Mouse (Mus musculus) midbrain, embryonic 10.5 days (tissue): Measurements from ENCODE around the gene Unkl. TPM values are rescaled to one million over a fixed set of nuclear protein-coding genes. Genes with fewer than 3 reads are reported as not detected.

Experiments
- DNase-seq: peaks from one replicate; pipeline ENCODE4 v3.0.0-alpha.2; 2017; ENCODE audit warnings: low spot score
- H3K27ac ChIP-seq: fragments of 300-500 bp; sonication (generic); replicated peaks from 2 replicates; pipeline ENCODE4 v1.5.1; 2016; ENCODE audit warnings: mild to moderate bottlenecking
- H3K27me3 ChIP-seq: fragments of 300-500 bp; sonication (generic); 2 replicates; pipeline ENCODE4 v1.6.1; 2016; ENCODE audit warnings: low read depth, mild to moderate bottlenecking; ENCODE audit not compliant: poor library complexity, severe bottlenecking
- H3K36me3 ChIP-seq: fragments of 300-500 bp; sonication (generic); 2 replicates; pipeline ENCODE4 v1.6.1; 2016; ENCODE audit warnings: mild to moderate bottlenecking, moderate library complexity
- H3K4me1 ChIP-seq: fragments of 300-500 bp; sonication (generic); 2 replicates; pipeline ENCODE4 v1.6.1; 2016
- H3K4me3 ChIP-seq: fragments of 300-500 bp; sonication (generic); 2 replicates; pipeline ENCODE4 v1.5.1; 2016; ENCODE audit warnings: mild to moderate bottlenecking, moderate library complexity
- H3K9me3 ChIP-seq: fragments of 300-500 bp; sonication (generic); replicated peaks from 2 replicates; pipeline ENCODE4 v1.6.1; 2016; ENCODE audit warnings: mild to moderate bottlenecking
- WGBS: fragments of 180-500 bp; shearing (Covaris S2); methylation state at CpG from one replicate; pipeline ENCODE4 v1.1.7; 2016; 5-methylcytosine and 5-hydroxymethylcytosine counted together
- polyA plus RNA-seq: library from polyadenylated mRNA; unstranded; fragments of >200 nt; fragmentation: Nextera tagmentation; extraction: Ambion mirVana; gene quantifications from 2 replicates; pipeline ENCODE4 v1.2.1, GENCODE M21; 2016

Unkl gene
- polyA plus RNA-seq, 1 experiment from 2014 or later: 8.4 TPM

GRCm38 (mm10) chr17:25184961-25185360 is 3.2 kb upstream of the Unkl start:
- Histone ChIP-seq H3K4me3 (peak overlapping the region; percentile 99), H3K36me3 (0 out of 2 replicates have a peak, but pooled peaks cover 7% of the 10 kb centered on the region), H3K27me3 (0 out of 2 replicates have a peak, but pooled peaks cover 8% of the 10 kb centered on the region), H3K9me3 (no peaks in the 10 kb centered on the region), H3K27ac (peak overlapping the region; percentile 91), H3K4me1 (peaks cover 52% of the 10 kb centered on the region)
- 10% methylated on average over 17 of the region's 17 CpGs for WGBS
- DNase-seq: no peak

- H3K36me3 ChIP-seq: peaks cover 19% of the 10 kb centered on the region; the same call in 1 of the 2 replicates
- WGBS: 6% methylated on average over 11 of the region's 11 CpGs
- DNase-seq: no peak
- no peaks in the 10 kb centered on the region for H3K9me3 ChIP-seq
- H3K27ac ChIP-seq: peak overlapping the region; percentile 91
- H3K4me3 ChIP-seq: peak overlapping the region; percentile 99
- H3K4me1 ChIP-seq: peaks cover 52% of the 10 kb centered on the region
- no peaks in the 10 kb centered on the region for H3K27me3 ChIP-seq
Measured at GRCm38 (mm10) chr17:25187784-25188149, 430 bp upstream of the Unkl start.

GRCm38 (mm10) chr17:25189091-25189490 is 894 bp downstream of the Unkl start:
- peak overlapping the region; percentile 91 for H3K27ac ChIP-seq
- WGBS: 5% methylated on average over 16 of the region's 16 CpGs

GRCm38 (mm10) chr17:25202401-25202800 is 14.2 kb downstream of the Unkl start:
- no peaks in the 10 kb centered on the region for H3K9me3 ChIP-seq
- H3K27me3 ChIP-seq: no peaks in the 10 kb centered on the region
- peaks cover 85% of the 10 kb centered on the region for H3K36me3 ChIP-seq
- H3K27ac ChIP-seq: no peak overlapping the region
- H3K4me3 ChIP-seq: no peak overlapping the region
- no peaks in the 10 kb centered on the region for H3K4me1 ChIP-seq
- 96% methylated on average over 4 of the region's 4 CpGs for WGBS
- no peak for DNase-seq

More at GRCm38 (mm10) chr17:25189091-25189490, 894 bp downstream of the Unkl start:
- Histone ChIP-seq H3K4me1 (peaks cover 44% of the 10 kb centered on the region), H3K36me3 (peaks cover 22% of the 10 kb centered on the region; the same call in 1 of the 2 replicates), H3K4me3 (peak overlapping the region; percentile 99), H3K27me3 (no peaks in the 10 kb centered on the region), H3K9me3 (no peaks in the 10 kb centered on the region)
- peak; percentile 13 for DNase-seq

- Histone ChIP-seq H3K9me3 (no peaks in the 10 kb centered on the region), H3K4me1 (no peaks in the 10 kb centered on the region), H3K27ac (no peak overlapping the region), H3K36me3 (peaks cover 96% of the 10 kb centered on the region), H3K27me3 (no peaks in the 10 kb centered on the region), H3K4me3 (no peak overlapping the region)
- DNase-seq: no peak
- 94% methylated on average over 4 of the region's 4 CpGs for WGBS
Measured at GRCm38 (mm10) chr17:25210006-25210405, 21.8 kb downstream of the Unkl start.

GRCm38 (mm10) chr17:25210680-25211466 is 22.7 kb downstream of the Unkl start:
- no peaks in the 10 kb centered on the region for H3K27me3 ChIP-seq
- H3K36me3 ChIP-seq: peaks cover 96% of the 10 kb centered on the region
- H3K4me1 ChIP-seq: no peaks in the 10 kb centered on the region
- DNase-seq: no peak
- H3K27ac ChIP-seq: no peak overlapping the region
- WGBS: 91% methylated on average over 15 of the region's 15 CpGs
- no peak overlapping the region for H3K4me3 ChIP-seq
- no peaks in the 10 kb centered on the region for H3K9me3 ChIP-seq

- Histone ChIP-seq H3K27me3 (no peaks in the 10 kb centered on the region), H3K4me1 (no peaks in the 10 kb centered on the region), H3K9me3 (no peaks in the 10 kb centered on the region), H3K4me3 (no peak overlapping the region), H3K36me3 (peaks cover 96% of the 10 kb centered on the region), H3K27ac (no peak overlapping the region)
- DNase-seq: no peak
- 90% methylated on average over 4 of the region's 4 CpGs for whole genome bisulfite sequencing
Measured at GRCm38 (mm10) chr17:25211705-25212104, 23.5 kb downstream of the Unkl start.

- Histone ChIP-seq H3K36me3 (peaks cover 71% of the 10 kb centered on the region), H3K27ac (no peak overlapping the region), H3K27me3 (no peaks in the 10 kb centered on the region), H3K4me1 (no peaks in the 10 kb centered on the region), H3K4me3 (no peak overlapping the region), H3K9me3 (no peaks in the 10 kb centered on the region)
- WGBS: 93% methylated on average over 3 of the region's 3 CpGs
- no peak for DNase-seq
Measured at GRCm38 (mm10) chr17:25215431-25215830, 27.2 kb downstream of the Unkl start.

- Histone ChIP-seq H3K27me3 (peaks cover 13% of the 10 kb centered on the region), H3K4me3 (no peak overlapping the region), H3K4me1 (peaks cover 20% of the 10 kb centered on the region), H3K27ac (no peak overlapping the region), H3K36me3 (peaks cover 40% of the 10 kb centered on the region), H3K9me3 (no peaks in the 10 kb centered on the region)
- WGBS: 89% methylated on average over 9 of the region's 9 CpGs
- DNase-seq: no peak
Measured at GRCm38 (mm10) chr17:25218967-25219366, 30.8 kb downstream of the Unkl start.

GRCm38 (mm10) chr17:25219492-25220295 is 31.5 kb downstream of the Unkl start:
- Histone ChIP-seq H3K27me3 (peaks cover 13% of the 10 kb centered on the region), H3K36me3 (peaks cover 33% of the 10 kb centered on the region), H3K4me1 (peaks cover 20% of the 10 kb centered on the region), H3K4me3 (no peak overlapping the region), H3K27ac (no peak overlapping the region), H3K9me3 (no peaks in the 10 kb centered on the region)
- no peak for DNase-seq
- 90% methylated on average over 15 of the region's 15 CpGs for WGBS

- Histone ChIP-seq H3K4me1 (peaks cover 20% of the 10 kb centered on the region), H3K27me3 (peaks cover 13% of the 10 kb centered on the region), H3K4me3 (0 out of 2 replicates have a peak overlapping the region, but pooled peaks have one; percentile 60), H3K9me3 (no peaks in the 10 kb centered on the region), H3K36me3 (peaks cover 27% of the 10 kb centered on the region), H3K27ac (no peak overlapping the region)
- WGBS: 90% methylated on average over 1 of the region's 1 CpGs
- no peak for DNase-seq
Measured at GRCm38 (mm10) chr17:25220746-25221145, 32.5 kb downstream of the Unkl start.

GRCm38 (mm10) chr17:25221821-25222503 is 33.8 kb downstream of the Unkl start:
- Histone ChIP-seq H3K27me3 (peaks cover 13% of the 10 kb centered on the region), H3K4me1 (peaks cover 20% of the 10 kb centered on the region), H3K4me3 (peak overlapping the region; percentile 60), H3K9me3 (no peaks in the 10 kb centered on the region), H3K36me3 (peaks cover 22% of the 10 kb centered on the region), H3K27ac (peak overlapping the region; percentile 77)
- peak; percentile 62 for DNase-seq
- WGBS: under 1% methylated on average over 17 of the region's 30 CpGs
